Mouse (Mus musculus): Measurements from ENCODE around the gene Hist1h2bp. TPM values are rescaled to one million over a fixed set of nuclear protein-coding genes. Genes with fewer than 3 reads are reported as not detected.
"Not testable (repeated sequence)": the region's sequence is repeated elsewhere in the genome, so short reads cannot be mapped to it uniquely, and the experiment has no call there.

The Hist1h2bp gene
- polyA plus RNA-seq, 1 experiment from 2014 or later: 3.8 TPM

GRCm38 (mm10) chr13:21754294-21755001 is 32.8 kb upstream of the Hist1h2bp start:
- Histone ChIP-seq H3K4me3 (replicated peaks) (peak overlapping the region; percentile 56), H3K27ac (peak overlapping the region; percentile 99), H3K4me2 (peak overlapping the region; percentile 78), H3K9ac (peak overlapping the region; percentile 75), H3K4me1 (replicated peaks) (peaks cover 27% of the 10 kb centered on the region)
- not testable (repeated sequence) for H3K9me3 ChIP-seq (replicated peaks); H3K27me3 ChIP-seq; H3K36me3 ChIP-seq
- DNase-seq (peak; percentile 61), ATAC-seq (ENCODE audit: low read depth) (peak; percentile 20)
- WGBS (ENCODE audit: insufficient replicate concordance): under 1% methylated on average over 20 of the region's 26 CpGs

GRCm38 (mm10) chr13:21755707-21756106 is 31.6 kb upstream of the Hist1h2bp start:
- WGBS (ENCODE audit: insufficient replicate concordance): 78% methylated on average over 1 of the region's 1 CpGs
- ATAC-seq (ENCODE audit: low read depth): no peak
- peak overlapping the region; percentile 99 for H3K27ac ChIP-seq
- H3K9me3 ChIP-seq (replicated peaks): no peaks in the 10 kb centered on the region
- peak overlapping the region; percentile 70 for H3K9ac ChIP-seq
- no peak for DNase-seq
- peak overlapping the region; percentile 64 for H3K4me2 ChIP-seq
- H3K4me1 ChIP-seq (replicated peaks): peaks cover 27% of the 10 kb centered on the region
- no peaks in the 10 kb centered on the region for H3K36me3 ChIP-seq
- H3K4me3 ChIP-seq (replicated peaks): peak overlapping the region; percentile 50
- no peaks in the 10 kb centered on the region for H3K27me3 ChIP-seq

- DNase-seq (peak; percentile 78), ATAC-seq (ENCODE audit: low read depth) (peak; percentile 70)
- peak overlapping the region; percentile 100 for H3K27ac ChIP-seq
- 0 out of 2 replicates have a peak, but pooled peaks cover 3% of the 10 kb centered on the region for H3K36me3 ChIP-seq
- peaks cover 54% of the 10 kb centered on the region for H3K4me1 ChIP-seq (replicated peaks)
- H3K9ac ChIP-seq: peak overlapping the region; percentile 93
- 3% methylated on average over 33 of the region's 33 CpGs for WGBS (ENCODE audit: insufficient replicate concordance)
- H3K4me2 ChIP-seq: peak overlapping the region; percentile 91
- H3K9me3 ChIP-seq (replicated peaks): no peaks in the 10 kb centered on the region
- H3K27me3 ChIP-seq: no peaks in the 10 kb centered on the region
- H3K4me3 ChIP-seq (replicated peaks): peak overlapping the region; percentile 73
Measured at GRCm38 (mm10) chr13:21778814-21779766, 8.2 kb upstream of the Hist1h2bp start.

- Histone ChIP-seq H3K4me3 (replicated peaks) (peak within 1 kb of the TSS; percentile 73), H3K27ac (peak within 1 kb of the TSS; percentile 100), H3K4me1 (replicated peaks) (peaks cover 57% of the 10 kb centered on the region), H3K27me3 (no peaks in the 10 kb centered on the region), H3K36me3 (no peaks in the 10 kb centered on the region), H3K9ac (peak within 1 kb of the TSS; percentile 93), H3K9me3 (replicated peaks) (no peaks in the 10 kb centered on the region), H3K4me2 (peak within 1 kb of the TSS; percentile 91)
- ATAC-seq (ENCODE audit: low read depth): peak; percentile 54
- WGBS (ENCODE audit: insufficient replicate concordance): under 1% methylated on average over 44 of the region's 44 CpGs
- peak; percentile 87 for DNase-seq
Measured at GRCm38 (mm10) chr13:21779767-21780731, 7.2 kb upstream of the Hist1h2bp start, which contains the start of gene Hist1h1b. Hist1h1b (minus strand) TSS chr13:21780625.

GRCm38 (mm10) chr13:21781021-21781555 is 6.2 kb upstream of the Hist1h2bp start:
- ATAC-seq (ENCODE audit: low read depth) (no peak), DNase-seq (no peak)
- WGBS (ENCODE audit: insufficient replicate concordance): 29% methylated on average over 6 of the region's 6 CpGs
- peak overlapping the region; percentile 91 for H3K4me2 ChIP-seq
- no peaks in the 10 kb centered on the region for H3K9me3 ChIP-seq (replicated peaks)
- peak overlapping the region; percentile 100 for H3K27ac ChIP-seq
- peak overlapping the region; percentile 73 for H3K4me3 ChIP-seq (replicated peaks)
- no peaks in the 10 kb centered on the region for H3K27me3 ChIP-seq
- H3K9ac ChIP-seq: peak overlapping the region; percentile 93
- peaks cover 59% of the 10 kb centered on the region for H3K4me1 ChIP-seq (replicated peaks)
- H3K36me3 ChIP-seq: no peaks in the 10 kb centered on the region

GRCm38 (mm10) chr13:21781639-21782038 is 5.6 kb upstream of the Hist1h2bp start:
- Histone ChIP-seq H3K27ac (peak overlapping the region; percentile 100), H3K4me3 (replicated peaks) (peak overlapping the region; percentile 35; the same call in 1 of the 2 replicates)

GRCm38 (mm10) chr13:21782361-21783254 is 4.7 kb upstream of the Hist1h2bp start:
- Histone ChIP-seq H3K9ac (peak overlapping the region; percentile 78), H3K4me2 (peak overlapping the region; percentile 74), H3K4me1 (replicated peaks) (peaks cover 47% of the 10 kb centered on the region), H3K4me3 (replicated peaks) (peak overlapping the region; percentile 60), H3K27ac (peak overlapping the region; percentile 100)
- 1% methylated on average over 15 of the region's 35 CpGs for WGBS (ENCODE audit: insufficient replicate concordance)
- H3K9me3 ChIP-seq (replicated peaks); H3K36me3 ChIP-seq; H3K27me3 ChIP-seq: not testable (repeated sequence)
- ATAC-seq (ENCODE audit: low read depth) (peak; percentile 4), DNase-seq (peak; percentile 68)

More at GRCm38 (mm10) chr13:21781639-21782038, 5.6 kb upstream of the Hist1h2bp start:
- H3K4me1 ChIP-seq (replicated peaks): peaks cover 56% of the 10 kb centered on the region
- peak overlapping the region; percentile 64 for H3K9ac ChIP-seq
- ATAC-seq (ENCODE audit: low read depth) (no peak), DNase-seq (no peak)
- H3K9me3 ChIP-seq (replicated peaks): no peaks in the 10 kb centered on the region
- H3K27me3 ChIP-seq: no peaks in the 10 kb centered on the region
- peak overlapping the region; percentile 74 for H3K4me2 ChIP-seq
- 75% methylated on average over 1 of the region's 1 CpGs for WGBS (ENCODE audit: insufficient replicate concordance)
- no peaks in the 10 kb centered on the region for H3K36me3 ChIP-seq

- Histone ChIP-seq H3K9me3 (replicated peaks) (no peaks in the 10 kb centered on the region), H3K27ac (peak within 1 kb of the TSS; percentile 100), H3K9ac (peak within 1 kb of the TSS; percentile 84), H3K4me3 (replicated peaks) (peak within 1 kb of the TSS; percentile 60), H3K36me3 (no peaks in the 10 kb centered on the region), H3K27me3 (no peaks in the 10 kb centered on the region), H3K4me2 (peak within 1 kb of the TSS; percentile 74), H3K4me1 (replicated peaks) (peaks cover 47% of the 10 kb centered on the region)
- under 1% methylated on average over 13 of the region's 20 CpGs for WGBS (ENCODE audit: insufficient replicate concordance)
- DNase-seq (peak; percentile 76), ATAC-seq (ENCODE audit: low read depth) (peak; percentile 39)
Measured at GRCm38 (mm10) chr13:21783255-21783617, 4.0 kb upstream of the Hist1h2bp start, which contains the start of gene Hist1h3i. Hist1h3i (minus strand) TSS chr13:21783370.

GRCm38 (mm10) chr13:21783734-21784161 is 3.5 kb upstream of the Hist1h2bp start:
- ATAC-seq (ENCODE audit: low read depth): no peak
- H3K9me3 ChIP-seq (replicated peaks): no peaks in the 10 kb centered on the region
- DNase-seq: peak; percentile 44
- H3K4me2 ChIP-seq: peak overlapping the region; percentile 74
- peak overlapping the region; percentile 100 for H3K27ac ChIP-seq
- WGBS (ENCODE audit: insufficient replicate concordance): 3% methylated on average over 9 of the region's 9 CpGs
- peak overlapping the region; percentile 84 for H3K9ac ChIP-seq
- no peaks in the 10 kb centered on the region for H3K27me3 ChIP-seq
- peaks cover 49% of the 10 kb centered on the region for H3K4me1 ChIP-seq (replicated peaks)
- no peaks in the 10 kb centered on the region for H3K36me3 ChIP-seq
- peak overlapping the region; percentile 60 for H3K4me3 ChIP-seq (replicated peaks)

Measured in liver, embryonic 13.5 days (tissue).